Mouse (Mus musculus): ENCODE measurements at regions not wholly inside any gene's neighbourhood (a gene's known extent, or its start where the extent isn't known, plus 50 kb on each side); places are given as distances from the start of the nearest gene placed in this dataset.

DNA sequence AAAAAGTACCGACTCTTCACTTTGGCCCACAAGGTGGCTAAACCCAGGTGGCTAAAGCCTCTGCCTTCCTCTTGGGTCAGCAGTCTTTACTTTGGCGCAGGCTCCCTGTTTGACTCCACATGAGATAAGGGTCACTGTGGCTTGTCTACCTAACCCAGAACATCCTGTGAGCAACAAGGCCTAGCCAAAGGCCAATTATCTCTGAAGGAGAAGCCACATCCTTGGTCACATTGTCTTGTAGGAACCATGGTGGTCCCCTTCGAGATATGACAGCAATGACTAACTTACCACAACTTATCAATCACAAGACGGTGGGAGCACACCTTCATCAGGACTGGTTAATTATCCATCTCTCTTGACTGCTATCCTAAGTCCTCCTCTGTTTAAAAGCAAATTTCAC is 73.3 kb upstream of the Pja1 start:
- DNase-seq = no peak

DNA sequence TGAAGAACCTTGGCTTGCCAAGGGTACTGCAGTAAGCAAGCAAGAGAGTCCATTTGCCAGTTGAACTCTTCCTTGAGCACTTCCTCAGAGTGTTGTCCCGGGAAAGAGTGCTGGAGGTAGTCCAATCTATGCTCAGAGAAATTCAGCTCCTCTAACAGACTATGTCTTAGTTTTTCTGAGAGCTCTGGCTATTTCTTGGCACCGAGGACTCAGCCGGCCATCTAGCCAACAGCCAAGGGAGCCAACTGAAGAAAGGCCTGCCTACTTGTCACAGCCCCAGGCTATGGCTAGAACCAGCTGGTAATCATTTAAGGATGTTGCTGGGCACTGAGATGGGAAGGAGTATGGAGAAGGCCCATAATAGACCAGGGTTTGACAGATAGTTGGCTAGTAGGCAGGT is 70.8 kb upstream of the Pja1 start:
- DNase-seq = no peak

GRCm38 (mm10) chrX:99540087-99540576 is 69.1 kb upstream of the Pja1 start:
- DNase-seq = no peak

- DNase-seq = no peak
Observed at GRCm38 (mm10) chrX:99539684-99540083, 68.6 kb upstream of the Pja1 start.

DNA sequence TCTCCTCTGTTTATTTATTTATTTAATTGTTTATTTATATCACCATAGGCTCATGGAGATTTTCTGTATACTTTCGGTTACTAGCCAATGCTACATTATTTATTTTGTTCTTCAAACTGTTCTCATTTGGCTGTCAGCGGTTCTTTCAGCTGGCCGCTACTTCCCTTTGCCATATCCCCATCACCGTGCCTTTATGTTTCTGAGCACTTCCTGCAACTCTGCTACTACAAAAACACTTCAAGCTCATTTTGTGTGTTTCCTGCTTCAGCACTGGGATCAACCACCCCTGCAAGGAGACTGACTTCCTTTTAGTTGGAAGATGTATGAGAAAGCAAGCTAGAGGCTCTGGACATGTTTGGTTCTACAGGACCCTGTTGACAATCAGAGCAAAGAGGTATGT is 66.7 kb upstream of the Pja1 start:
- DNase-seq = no peak

DNA sequence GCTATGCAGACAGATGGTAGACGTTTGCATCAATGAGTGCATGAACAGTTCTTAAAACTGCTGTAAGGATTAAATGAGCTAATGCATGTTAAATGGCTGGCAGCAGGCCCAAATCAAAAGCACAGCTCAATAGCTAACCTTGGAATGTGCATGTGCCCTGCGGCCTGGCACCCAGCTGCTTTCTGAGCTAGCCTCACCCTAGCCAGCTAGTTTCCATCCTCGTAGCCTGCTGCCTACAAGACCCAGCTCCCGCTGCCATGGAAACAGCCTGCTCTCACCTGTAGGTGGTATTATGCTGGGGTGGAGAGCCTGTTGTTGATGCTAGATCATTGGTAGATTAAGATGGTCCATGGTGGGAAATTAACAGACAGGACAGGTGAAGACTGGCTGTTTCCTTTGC is 63.8 kb upstream of the Pja1 start:
- DNase-seq = no peak

GRCm38 (mm10) chrX:99531154-99531553 is 60.1 kb upstream of the Pja1 start:
- DNase-seq = no peak

GRCm38 (mm10) chrX:99530511-99530910 is 59.4 kb upstream of the Pja1 start:
- DNase-seq = no peak

DNA sequence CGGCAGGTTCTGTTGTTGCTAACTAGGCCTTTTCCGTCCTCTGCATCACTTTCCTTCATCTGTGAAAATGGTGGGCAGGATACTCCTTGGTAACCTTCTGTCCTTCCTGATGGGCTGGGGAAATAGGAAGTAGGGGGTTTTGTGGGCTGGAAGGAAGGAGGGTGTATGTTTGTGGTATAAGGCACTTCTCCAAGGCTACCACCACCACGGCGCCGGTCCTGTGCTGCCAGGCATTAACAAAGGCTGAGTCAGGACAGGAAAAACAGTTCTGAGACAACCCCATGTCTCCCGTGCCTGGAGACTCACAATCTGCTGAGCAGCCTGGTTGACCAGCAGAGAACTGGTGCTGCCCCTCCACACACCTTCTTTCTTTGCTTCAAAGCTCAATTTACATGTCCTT is 52.2 kb upstream of the Pja1 start:
- DNase-seq = no peak

- DNase-seq = peak; percentile 82
Observed at GRCm38 (mm10) chrX:99522830-99523229, 51.8 kb upstream of the Pja1 start.

DNA sequence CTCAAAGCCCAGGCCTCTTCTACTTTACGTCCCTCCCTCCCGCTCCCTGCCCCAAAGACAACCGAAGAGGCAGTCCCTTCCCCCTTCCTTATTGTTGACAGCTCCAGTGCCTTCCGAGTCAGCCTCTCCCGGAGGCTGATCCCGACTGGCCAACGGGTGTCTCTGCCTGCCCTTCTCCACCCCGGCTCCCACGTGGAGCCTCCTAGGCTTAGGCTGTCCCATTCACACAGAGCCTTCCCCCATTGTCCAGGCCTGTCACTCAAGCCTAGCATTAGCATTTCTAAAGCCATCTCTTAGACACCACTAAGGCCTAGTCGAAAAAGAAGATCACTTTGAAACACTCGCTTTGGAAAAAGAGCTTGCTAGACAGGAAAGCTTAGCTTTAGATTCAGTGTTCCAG is 51.2 kb upstream of the Pja1 start:
- DNase-seq = no peak

DNA sequence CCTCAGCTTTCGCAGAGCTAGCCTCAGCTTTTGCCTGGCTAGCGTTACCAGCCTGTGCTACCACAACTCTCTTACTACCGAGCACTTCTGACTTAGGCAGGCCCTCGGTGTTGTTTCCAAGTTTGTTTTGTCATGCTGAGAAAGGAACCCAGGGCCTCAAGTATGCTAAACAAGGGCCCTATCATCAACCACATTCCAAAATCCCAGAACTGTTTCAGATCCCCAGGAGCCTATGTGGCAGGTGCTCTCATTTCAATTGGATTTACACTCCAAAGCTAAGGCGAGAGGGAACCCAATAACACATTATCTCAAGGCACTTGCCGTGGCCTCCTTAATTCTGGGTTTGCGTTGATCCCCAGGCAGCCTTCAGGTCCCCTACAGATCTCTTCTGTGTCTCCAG is 50.8 kb upstream of the Pja1 start:
- no peak for DNase-seq

Data from adrenal gland, postnatal 25 days (tissue).